Mouse (Mus musculus): ENCODE measurements around the gene Meig1.
"Not testable (repeated sequence)": the region's sequence is repeated elsewhere in the genome, so short reads cannot be mapped to it uniquely, and the experiment has no call there.

The Meig1 gene

DNA sequence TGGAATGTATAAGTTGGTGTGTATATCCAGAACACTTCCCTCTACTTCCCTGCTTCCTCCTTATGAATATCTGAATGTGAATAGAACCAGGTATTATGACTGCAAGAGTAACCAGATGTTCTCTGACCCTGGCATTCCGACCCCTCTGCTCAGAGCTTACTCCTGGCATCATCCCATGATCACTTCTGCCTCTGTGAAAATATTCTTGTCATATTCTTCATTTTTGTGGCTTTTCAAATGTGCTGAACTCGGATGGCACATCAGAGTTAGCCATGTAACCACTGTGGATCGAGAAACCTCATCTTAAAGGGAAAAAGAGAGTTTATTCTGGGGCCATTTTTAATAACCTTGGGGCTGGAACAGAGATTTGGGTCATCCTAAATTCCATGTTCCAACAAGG lies at the start of gene Meig1:
TSS of gene Meig1 (minus strand) at position 101 of the 400 bp plus-strand sequence.
- DNase-seq (ENCODE audit: low spot score) = peak; percentile 1

DNA sequence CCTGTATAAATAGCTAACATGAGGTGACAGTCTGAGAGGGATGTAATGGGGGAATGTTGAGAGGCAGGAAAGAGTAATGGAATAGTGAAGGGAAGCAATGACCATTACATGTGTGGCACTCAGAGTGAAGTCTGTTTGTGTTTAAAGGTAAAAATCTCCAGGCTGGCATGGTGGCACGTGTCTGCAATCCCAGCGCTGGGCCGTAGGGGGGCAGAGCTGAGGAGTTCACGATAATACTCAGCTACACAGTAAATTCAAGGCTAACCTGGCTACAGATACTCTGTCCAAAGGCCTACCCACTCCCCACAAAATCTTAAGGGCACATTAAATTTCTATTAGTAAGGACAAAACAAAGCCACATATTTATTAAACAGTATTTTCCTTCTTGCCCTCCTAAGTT lies 34.1 kb upstream of the Meig1 start:
- DNase-seq (ENCODE audit: low spot score) = no peak

GRCm38 (mm10) chr2:3453096-3453495 lies 30.6 kb upstream of the Meig1 start:
- DNase-seq (ENCODE audit: low spot score) = no peak

DNA sequence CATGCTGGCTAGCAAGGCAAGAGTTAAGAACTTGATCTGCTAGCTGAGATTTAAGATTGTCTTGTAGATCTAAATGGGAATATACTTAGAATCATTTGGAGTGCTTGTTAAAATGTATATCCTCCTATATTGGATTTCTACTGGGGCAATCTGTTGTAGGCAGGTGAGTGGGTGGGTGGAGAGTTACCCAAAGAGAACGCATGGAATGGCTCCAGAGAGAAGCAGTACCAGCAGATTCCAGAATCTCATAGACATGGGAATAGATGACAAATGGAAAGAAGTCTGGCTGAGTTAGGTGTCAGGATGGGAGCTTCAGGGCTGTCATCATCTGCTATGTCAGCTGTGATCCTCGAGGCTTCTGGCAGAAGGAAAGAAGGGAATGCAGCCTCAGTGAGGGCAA lies 27.0 kb upstream of the Meig1 start:
- no peak for DNase-seq (ENCODE audit: low spot score)

DNA sequence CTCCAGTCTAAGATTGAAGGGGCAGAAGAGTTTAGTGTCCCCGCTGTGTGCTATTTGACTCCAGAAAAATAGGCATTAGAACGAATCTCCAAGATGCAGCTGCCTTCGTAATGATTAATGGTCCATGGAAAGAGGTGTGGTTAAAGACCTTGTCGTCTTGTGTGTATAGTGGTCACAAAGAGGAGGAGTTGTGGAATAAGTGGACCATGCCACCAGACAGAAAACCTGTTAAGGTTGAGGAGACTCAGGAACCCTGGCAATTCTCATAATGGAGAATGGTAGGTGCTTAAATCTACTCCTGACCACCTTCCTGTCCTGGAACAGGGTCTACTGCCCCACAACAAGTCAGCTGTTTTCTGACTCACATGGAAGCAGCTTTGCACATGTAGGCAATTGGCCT lies 23.5 kb upstream of the Meig1 start:
- DNase-seq (ENCODE audit: low spot score) = no peak

DNA sequence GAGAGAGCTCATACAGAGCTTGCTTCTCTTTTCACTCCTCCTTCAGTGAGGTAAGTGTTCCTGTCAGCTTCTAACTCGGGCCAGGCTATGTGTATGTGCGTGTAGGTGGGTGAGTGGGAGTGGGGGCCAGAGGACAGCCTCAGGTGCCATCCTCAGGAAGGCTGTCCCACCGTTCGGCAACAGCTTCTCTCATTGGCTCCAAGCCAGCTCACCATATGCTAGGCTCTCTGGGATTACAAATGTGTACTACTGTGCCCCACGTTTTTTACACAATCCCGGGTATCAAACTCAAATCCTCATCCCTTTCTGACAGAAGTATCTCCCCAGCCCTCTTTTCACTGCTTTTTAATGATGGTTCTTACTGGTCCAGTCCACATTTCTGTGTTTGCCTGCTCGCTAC lies 21.8 kb upstream of the Meig1 start:
- no peak for DNase-seq (ENCODE audit: low spot score)

DNA sequence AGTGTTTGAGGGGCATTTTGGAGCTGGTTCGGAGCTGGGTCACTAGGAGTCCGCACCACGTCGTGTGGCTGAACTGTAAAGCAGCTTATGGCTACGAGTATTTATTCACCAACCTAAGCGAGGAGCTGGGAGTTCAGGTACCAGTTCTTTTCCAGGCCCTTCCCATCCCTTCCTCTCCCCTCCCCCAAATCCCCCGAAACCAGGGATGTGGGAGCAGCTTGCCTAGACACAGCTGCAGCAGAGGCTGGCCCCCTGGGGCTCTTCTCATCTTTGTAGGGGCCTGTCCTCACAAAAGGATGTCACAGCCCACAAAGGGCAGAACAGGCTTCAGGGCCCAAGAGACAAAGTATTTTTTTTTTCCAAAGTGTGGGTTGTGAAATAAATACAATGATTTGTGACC lies 15.5 kb upstream of the Meig1 start:
- DNase-seq (ENCODE audit: low spot score) = no peak

DNA sequence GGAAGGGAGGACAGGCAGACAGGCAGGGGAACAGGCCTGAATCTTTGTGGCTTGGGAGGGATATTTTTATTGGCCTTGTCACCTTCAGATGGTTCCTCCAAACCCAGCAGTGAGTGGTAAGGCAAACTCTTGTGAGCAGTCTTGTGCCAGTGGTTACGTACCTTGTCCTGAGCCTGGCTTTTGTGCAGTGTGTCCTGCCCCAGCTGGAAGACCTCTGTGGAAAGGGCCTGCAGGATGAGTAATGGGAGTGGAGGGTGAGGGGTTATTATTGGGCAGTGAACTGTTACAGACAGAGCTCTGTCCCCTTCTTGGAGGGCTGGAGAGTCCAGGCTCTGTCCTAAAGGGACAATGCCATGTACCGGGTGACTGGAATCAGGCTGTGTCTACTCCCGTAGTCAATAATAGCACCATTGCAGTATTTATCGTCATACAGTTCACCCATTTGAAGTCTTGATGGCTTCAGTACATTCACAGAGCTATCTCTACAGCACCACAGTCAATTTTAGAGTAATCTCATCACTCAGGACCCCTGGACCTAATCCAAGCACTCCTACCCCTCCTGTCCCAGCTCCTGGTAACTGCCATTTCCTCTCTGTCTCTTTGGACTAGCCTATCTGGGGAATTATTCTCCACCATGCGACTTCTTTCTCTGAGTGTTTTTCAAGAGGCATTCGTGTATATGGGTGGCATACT lies 13.1 kb upstream of the Meig1 start:
- no peak for DNase-seq (ENCODE audit: low spot score)

- DNase-seq (ENCODE audit: low spot score) = no peak
These were observed 8.5 kb upstream of the Meig1 start for GRCm38 (mm10) chr2:3430956-3431355.

DNA sequence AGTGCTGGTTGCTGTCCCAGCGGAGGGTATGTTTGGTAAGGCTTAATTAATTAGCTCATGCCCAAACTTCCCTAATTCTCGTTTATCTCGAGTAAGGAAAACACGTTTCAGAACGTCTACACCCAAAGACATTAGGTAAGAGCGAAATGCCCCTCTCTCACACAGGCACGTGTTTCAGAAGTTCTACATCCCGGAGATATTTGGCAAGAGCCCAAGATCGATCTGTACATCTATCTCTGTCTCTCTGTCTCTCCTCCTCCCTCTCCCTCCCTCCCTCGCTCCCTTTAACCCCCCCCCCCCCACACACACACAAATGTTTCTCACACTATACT lies 2.1 kb upstream of the Meig1 start:
- DNase-seq (ENCODE audit: low spot score) = no peak

DNA sequence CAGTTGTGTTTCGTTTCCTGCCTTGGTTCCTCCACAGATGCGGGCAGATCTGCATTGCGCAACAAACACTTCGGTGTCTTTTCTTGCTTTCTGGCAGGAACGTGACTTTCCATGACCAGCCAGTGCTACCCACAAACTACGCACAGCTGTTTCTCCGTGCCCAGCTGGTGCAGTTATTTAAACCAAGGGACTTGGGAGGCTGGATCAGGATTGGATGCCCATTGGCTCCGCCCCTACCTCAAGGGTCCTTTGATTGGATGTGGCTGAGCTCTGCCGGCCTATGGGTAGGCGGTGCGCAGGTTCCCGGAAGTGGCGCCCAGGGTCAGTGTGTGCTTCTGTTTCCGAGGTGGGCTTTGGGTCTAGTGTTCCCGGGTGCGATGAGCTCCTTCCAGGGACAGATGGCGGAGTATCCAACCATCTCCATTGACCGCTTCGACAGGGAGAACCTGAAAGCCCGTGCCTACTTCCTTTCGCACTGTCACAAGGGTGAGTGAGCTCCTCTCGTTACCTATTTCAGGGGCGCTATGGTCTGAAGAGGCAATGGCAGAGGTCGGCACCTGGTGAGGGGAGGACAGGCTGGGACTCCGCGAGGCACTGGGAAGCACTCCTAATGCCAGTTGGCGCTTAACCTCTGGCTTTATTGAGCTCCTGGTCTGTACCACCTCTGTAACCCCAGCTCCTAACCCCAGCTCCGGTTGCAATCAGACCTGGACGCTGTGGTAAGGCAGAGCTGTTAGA lies 1.6 kb upstream of the Meig1 start, which contains the start of gene Dclre1c:
TSS of gene Dclre1c (plus strand) at position 291 of the 738 bp plus-strand sequence.
- peak; percentile 90 for DNase-seq (ENCODE audit: low spot score)

GRCm38 (mm10) chr2:3420157-3420556 lies 2.3 kb downstream of the Meig1 start:
- no peak for DNase-seq (ENCODE audit: low spot score)

DNA sequence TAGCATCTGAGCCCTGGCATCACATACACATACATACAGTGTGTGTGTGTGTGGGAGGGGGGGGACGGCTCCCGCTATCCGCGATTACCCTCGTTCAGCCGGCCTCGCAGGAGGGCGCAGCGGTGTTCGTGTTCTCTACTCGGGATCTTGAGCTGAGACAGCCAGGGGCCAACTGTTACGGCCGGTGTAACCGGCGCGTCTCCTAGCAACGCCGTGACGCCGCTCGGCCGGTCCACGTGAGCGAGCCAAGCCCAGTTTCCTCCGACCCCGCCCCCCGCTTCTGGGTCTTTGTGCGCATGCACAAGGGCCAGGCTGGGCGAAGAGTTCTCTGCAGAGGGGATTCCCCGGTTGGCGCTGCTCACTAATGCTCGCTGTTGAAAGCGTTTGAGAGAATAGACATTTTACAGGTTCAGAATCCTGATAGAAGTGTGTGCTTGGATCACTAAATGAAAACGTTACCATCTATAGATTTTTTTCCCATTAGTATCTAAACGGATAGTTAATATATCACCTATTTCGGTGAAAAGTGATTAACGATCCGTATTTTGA lies 3.5 kb downstream of the Meig1 start:
- peak; percentile 98 for DNase-seq (ENCODE audit: low spot score)

GRCm38 (mm10) chr2:3415676-3416075 lies 6.8 kb downstream of the Meig1 start:
- no peak for DNase-seq (ENCODE audit: low spot score)

- DNase-seq (ENCODE audit: low spot score) = peak; percentile 83
These were observed 8.2 kb downstream of the Meig1 start for GRCm38 (mm10) chr2:3414241-3414640.

DNA sequence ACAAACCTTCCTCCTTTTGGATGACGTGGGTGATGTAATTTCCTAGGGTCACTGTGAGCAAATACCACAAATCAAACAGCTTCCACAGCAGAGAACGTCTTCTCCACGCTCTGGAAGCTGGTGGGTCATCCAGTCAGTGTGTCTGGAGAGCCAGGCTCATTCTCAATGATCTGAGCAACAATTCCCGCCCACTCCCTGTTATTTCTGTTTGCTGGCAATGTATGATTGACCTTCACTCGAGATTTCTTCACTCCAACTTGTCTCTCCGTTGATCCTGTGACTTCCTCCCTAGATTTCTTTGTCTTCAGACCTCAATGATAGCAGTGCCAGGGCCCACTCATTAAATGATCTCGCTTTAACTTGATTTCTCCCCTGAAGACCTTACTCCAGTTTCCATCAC lies 14.7 kb downstream of the Meig1 start:
- DNase-seq (ENCODE audit: low spot score) = no peak

- DNase-seq (ENCODE audit: low spot score) = no peak
These were observed 16.5 kb downstream of the Meig1 start for GRCm38 (mm10) chr2:3405981-3406380.

DNA sequence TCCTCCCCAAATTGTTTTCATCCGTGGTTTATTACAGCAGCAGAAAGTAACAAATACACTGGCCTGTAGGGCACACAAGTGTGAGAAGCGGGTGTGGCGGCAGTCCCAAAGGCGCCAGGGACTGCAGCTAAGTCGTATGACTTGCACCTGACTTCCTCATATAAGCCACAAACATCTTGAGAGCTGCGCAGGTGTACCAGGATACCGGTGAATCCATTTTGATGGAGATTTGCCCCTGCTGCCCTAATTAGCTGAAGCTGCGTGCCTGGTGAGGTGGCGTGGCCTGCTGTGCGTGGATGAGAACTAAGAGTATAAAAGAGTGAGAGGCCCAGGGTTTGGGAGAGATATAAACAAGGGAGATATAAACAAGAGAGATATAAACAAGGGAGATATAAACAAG lies 25.3 kb downstream of the Meig1 start, which contains the start of gene Olah:
TSS of gene Olah (minus strand) at position 101 of the 400 bp plus-strand sequence.
- not testable (repeated sequence) for DNase-seq (ENCODE audit: low spot score)

DNA sequence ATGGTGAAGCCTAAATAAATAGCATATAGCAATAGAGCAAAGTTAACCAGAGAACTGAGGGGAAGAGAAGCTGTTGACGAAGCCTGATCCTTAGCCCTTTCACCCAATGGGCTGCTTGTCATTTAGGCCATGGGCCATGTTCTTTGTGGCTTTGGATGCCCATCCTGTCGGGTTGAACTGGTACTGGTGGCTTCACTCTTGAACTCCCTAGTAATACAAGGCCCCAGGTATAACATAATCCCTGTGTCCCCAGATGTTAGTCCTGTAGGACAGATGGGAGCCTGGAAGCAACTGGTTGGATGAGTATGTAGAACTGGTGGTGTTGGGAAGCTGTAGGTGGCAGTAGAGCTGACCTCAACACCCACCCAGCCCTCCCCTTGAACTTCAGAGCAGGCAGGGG lies 30.5 kb downstream of the Meig1 start:
- DNase-seq (ENCODE audit: low spot score) = no peak

DNA sequence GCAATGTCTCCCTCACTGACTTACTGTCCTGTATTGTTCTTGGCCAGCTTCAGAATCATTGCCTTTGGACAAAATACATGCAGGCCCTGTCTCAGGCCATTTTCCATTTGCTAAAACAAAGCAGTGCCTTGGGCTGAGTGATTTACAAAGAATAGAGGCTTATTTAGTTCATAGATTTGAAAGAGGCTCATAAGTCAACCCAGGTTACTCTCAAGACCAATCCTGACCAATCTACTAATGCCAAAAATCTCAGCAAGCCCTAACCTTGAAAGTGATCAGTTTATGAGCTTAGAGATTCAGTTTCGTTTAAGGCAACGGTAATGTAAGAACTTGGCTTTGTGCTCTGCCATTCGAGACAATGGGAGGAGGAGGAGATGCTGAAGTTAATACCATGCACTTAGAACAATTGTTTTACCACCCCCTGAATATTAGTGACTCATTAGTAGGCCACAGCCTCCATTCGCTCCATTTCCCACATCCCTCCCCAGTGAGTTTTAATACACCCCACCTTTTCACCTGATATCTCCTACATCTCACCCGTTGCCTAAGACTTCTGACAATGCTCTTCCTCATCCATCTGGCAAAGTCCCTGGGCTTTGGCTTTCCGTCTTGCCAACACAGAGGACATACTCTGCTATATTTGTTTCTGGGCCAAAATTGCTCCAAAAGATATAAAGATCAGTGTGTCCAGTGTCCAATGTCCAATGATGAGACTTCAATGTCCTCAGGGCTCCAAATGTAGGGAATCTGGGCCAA lies 35.2 kb downstream of the Meig1 start:
- no peak for DNase-seq (ENCODE audit: low spot score)

GRCm38 (mm10) chr2:3365127-3365526 lies 57.3 kb downstream of the Meig1 start:
- no peak for DNase-seq (ENCODE audit: low spot score)

DNA sequence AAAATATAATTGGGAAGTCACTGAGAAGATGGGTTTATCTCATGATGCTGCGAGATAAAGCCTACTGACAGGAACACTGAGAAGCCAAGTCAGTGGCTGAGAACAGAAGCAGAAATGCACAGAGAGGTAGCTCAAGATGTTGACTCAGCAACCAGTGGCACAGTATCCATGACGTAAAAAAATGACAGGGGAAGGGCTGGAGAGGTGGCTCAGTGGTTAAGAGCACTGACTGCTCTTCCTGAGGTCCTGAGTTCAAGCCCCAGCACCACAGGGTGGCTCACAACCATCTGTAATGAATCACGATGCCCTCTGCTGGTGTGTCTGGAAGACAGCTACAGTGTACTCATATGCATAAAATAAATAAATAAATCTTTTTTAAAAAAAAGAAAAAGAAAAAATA lies 61.4 kb downstream of the Meig1 start:
- no peak for DNase-seq (ENCODE audit: low spot score)

Measured in testis, postnatal 10 days (tissue).